Mouse (Mus musculus) hindbrain, embryonic 12.5 days (tissue): Measurements from ENCODE around the gene Nlrx1. TPM values are rescaled to one million over a fixed set of nuclear protein-coding genes. Genes with fewer than 3 reads are reported as not detected.
A peak's percentile ranks its signal among the peaks of the same experiment; 100 is the strongest.

Experiments used
- ATAC-seq: fragments of 200-750 bp; cut with Nextera tagmentation; 2 replicates; pipeline ENCODE4 v1.8.0; 2017; ENCODE audit warnings: moderate TSS enrichment; ENCODE audit not compliant: low FRiP score
- H3K27ac ChIP-seq: fragments of 300-500 bp; sonication (generic); 2 replicates; pipeline ENCODE4 v1.5.1; 2016; ENCODE audit warnings: mild to moderate bottlenecking
- H3K27me3 ChIP-seq: fragments of 300-500 bp; sonication (generic); 2 replicates; pipeline ENCODE4 v1.6.1; 2016; ENCODE audit warnings: mild to moderate bottlenecking
- H3K36me3 ChIP-seq: fragments of 300-500 bp; sonication (generic); 2 replicates; pipeline ENCODE4 v1.6.1; 2016; ENCODE audit warnings: mild to moderate bottlenecking
- H3K4me1 ChIP-seq: fragments of 300-500 bp; sonication (generic); 2 replicates; pipeline ENCODE4 v1.6.1; 2016
- H3K4me2 ChIP-seq: fragments of 300-500 bp; sonication (generic); replicated peaks from 2 replicates; pipeline ENCODE4 v1.6.1; 2016; ENCODE audit warnings: mild to moderate bottlenecking
- H3K4me3 ChIP-seq: fragments of 300-500 bp; sonication (generic); 2 replicates; pipeline ENCODE4 v1.5.1; 2016; ENCODE audit warnings: mild to moderate bottlenecking
- H3K9ac ChIP-seq: fragments of 300-500 bp; sonication (generic); 2 replicates; pipeline ENCODE4 v1.6.1; 2016; ENCODE audit warnings: mild to moderate bottlenecking, moderate library complexity
- H3K9me3 ChIP-seq: fragments of 300-500 bp; sonication (generic); replicated peaks from 2 replicates; pipeline ENCODE4 v1.6.1; 2016; ENCODE audit warnings: mild to moderate bottlenecking
- WGBS: fragments of 180-500 bp; shearing (Covaris S2); methylation state at CpG from one replicate; pipeline ENCODE4 v1.1.7; 2016; 5-methylcytosine and 5-hydroxymethylcytosine counted together
- polyA plus RNA-seq: library from polyadenylated mRNA; unstranded; fragments of >200 nt; fragmentation: Nextera tagmentation; extraction: Ambion mirVana; gene quantifications from 2 replicates; pipeline ENCODE4 v1.2.1, GENCODE M21; 2016

Nlrx1 gene
- polyA plus RNA-seq, 1 experiment from 2014 or later, result 5.6 TPM

GRCm38 (mm10) chr9:44247907-44248306 lies 20.5 kb downstream of the Nlrx1 start:
- H3K4me3 ChIP-seq, result no peak overlapping the region
- no peak for ATAC-seq
- H3K27ac ChIP-seq, result no peak overlapping the region
- no peaks in the 10 kb centered on the region for H3K9me3 ChIP-seq
- no peaks in the 10 kb centered on the region for H3K36me3 ChIP-seq
- 85% methylated on average over 6 of the region's 6 CpGs for WGBS
- H3K27me3 ChIP-seq, result peaks cover 3% of the 10 kb centered on the region; the same call in 1 of the 2 replicates
- no peak overlapping the region for H3K4me2 ChIP-seq
- H3K9ac ChIP-seq, result no peak overlapping the region
- H3K4me1 ChIP-seq, result peaks cover 3% of the 10 kb centered on the region; the same call in 1 of the 2 replicates

DNA sequence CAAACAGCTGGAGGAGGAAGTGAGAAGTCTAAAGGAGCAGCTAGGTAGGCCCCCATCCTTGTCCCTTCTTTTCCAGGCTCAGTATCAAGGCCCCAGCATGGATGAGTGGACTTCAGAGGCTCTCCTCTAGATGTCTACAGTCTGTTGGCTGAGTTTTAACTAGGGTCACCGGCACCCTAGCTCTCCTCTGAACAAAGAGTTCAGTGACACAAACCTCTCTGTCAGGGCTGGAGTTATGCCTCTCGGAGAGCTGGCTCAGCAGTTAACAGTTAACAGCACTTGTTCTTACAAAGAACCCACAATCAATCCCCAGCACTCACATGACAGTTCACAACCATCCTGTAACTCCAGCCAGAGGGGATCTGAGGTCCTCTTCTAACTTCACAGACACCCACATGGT lies 24.8 kb downstream of the Nlrx1 start:
- no peak for ATAC-seq
- no peak overlapping the region for H3K4me2 ChIP-seq
- no peak overlapping the region for H3K9ac ChIP-seq
- H3K27ac ChIP-seq, result no peak overlapping the region
- H3K4me1 ChIP-seq, result no peaks in the 10 kb centered on the region
- WGBS, result 43% methylated on average over 2 of the region's 2 CpGs
- H3K27me3 ChIP-seq, result no peaks in the 10 kb centered on the region
- no peaks in the 10 kb centered on the region for H3K36me3 ChIP-seq
- H3K9me3 ChIP-seq, result no peaks in the 10 kb centered on the region
- no peak overlapping the region for H3K4me3 ChIP-seq

DNA sequence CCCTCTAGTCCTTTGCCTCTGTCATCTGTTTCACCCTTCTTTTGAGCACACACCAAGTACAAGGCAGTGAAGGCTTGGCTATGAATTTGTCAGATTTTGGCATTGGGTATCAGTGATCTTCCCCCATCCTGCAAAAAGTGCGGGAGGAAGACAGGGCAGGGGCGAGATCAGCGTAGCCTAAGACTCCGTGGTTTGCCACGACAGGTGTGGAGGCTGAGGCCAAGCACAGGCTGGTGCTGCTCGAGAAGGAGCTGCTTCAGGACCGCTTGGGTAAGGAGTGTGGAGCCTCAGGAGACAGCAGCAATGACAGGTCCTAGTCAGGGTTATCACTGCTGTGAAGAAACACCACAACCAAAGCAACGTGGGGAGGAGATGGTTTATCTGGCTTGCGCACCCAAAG lies 27.0 kb downstream of the Nlrx1 start:
- ATAC-seq, result no peak
- Histone ChIP-seq H3K36me3 (no peaks in the 10 kb centered on the region), H3K27ac (no peak overlapping the region), H3K4me1 (no peaks in the 10 kb centered on the region), H3K9ac (no peak overlapping the region), H3K4me2 (no peak overlapping the region), H3K27me3 (no peaks in the 10 kb centered on the region), H3K9me3 (no peaks in the 10 kb centered on the region), H3K4me3 (no peak overlapping the region)
- 79% methylated on average over 9 of the region's 9 CpGs for WGBS

DNA sequence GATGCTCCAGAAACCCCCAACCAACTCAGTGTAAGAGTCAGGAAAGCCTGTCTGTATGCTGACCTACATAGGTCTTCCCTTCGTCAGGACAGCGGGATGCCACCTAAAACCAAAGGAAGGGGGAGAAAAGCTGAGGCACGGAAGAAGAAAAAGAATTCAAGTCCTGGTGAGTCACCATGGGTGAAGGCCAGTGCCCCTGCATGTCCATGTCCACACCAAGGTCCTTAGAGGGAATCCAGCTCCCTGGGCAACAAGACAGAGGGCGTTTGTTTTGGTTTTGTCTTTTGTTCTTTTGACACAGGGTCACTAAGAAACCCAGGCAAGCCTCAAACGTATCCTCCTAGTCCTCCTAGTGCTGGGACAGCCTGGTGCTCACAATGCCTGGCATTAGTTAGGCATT lies 27.5 kb downstream of the Nlrx1 start:
- no peak overlapping the region for H3K4me2 ChIP-seq
- ATAC-seq, result no peak
- H3K4me1 ChIP-seq, result no peaks in the 10 kb centered on the region
- no peak overlapping the region for H3K4me3 ChIP-seq
- H3K27ac ChIP-seq, result no peak overlapping the region
- H3K9ac ChIP-seq, result no peak overlapping the region
- no peaks in the 10 kb centered on the region for H3K36me3 ChIP-seq
- no peaks in the 10 kb centered on the region for H3K9me3 ChIP-seq
- no peaks in the 10 kb centered on the region for H3K27me3 ChIP-seq
- WGBS, result 46% methylated on average over 5 of the region's 5 CpGs

GRCm38 (mm10) chr9:44240399-44240798 lies 28.0 kb downstream of the Nlrx1 start, which contains the start of gene Ccdc153:
Gene Ccdc153 (plus strand): TSS chr9:44240676.
- no peak for ATAC-seq
- Histone ChIP-seq H3K9ac (no peak within 1 kb of the TSS), H3K4me2 (no peak within 1 kb of the TSS), H3K9me3 (no peaks in the 10 kb centered on the region), H3K27me3 (no peaks in the 10 kb centered on the region), H3K4me1 (no peaks in the 10 kb centered on the region), H3K27ac (no peak within 1 kb of the TSS), H3K36me3 (no peaks in the 10 kb centered on the region), H3K4me3 (no peak within 1 kb of the TSS)
- 59% methylated on average over 2 of the region's 2 CpGs for WGBS

DNA sequence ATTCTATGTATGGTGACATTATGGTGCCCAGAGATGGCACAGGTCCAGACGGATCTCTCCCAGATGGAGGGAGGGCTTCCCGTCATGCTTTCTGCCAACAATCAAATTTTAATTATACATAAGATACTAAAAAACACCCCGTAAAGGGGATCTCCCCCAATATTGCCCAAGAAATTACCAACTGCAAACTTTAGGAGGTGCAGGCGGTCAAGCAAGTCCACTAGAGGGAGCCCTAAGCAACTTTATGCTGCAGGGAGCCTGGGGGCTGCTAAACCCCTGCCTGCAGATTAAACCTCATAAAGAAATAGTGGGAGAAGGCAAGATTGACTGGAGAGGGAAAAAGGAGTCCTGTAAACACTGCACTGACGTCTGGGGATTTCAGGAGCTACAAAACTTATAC lies 29.0 kb downstream of the Nlrx1 start:
- Histone ChIP-seq H3K27ac (no peak overlapping the region), H3K27me3 (no peaks in the 10 kb centered on the region), H3K4me3 (no peak overlapping the region), H3K9ac (no peak overlapping the region), H3K4me2 (no peak overlapping the region), H3K4me1 (no peaks in the 10 kb centered on the region), H3K9me3 (no peaks in the 10 kb centered on the region), H3K36me3 (no peaks in the 10 kb centered on the region)
- 10% methylated on average over 5 of the region's 5 CpGs for WGBS
- no peak for ATAC-seq

DNA sequence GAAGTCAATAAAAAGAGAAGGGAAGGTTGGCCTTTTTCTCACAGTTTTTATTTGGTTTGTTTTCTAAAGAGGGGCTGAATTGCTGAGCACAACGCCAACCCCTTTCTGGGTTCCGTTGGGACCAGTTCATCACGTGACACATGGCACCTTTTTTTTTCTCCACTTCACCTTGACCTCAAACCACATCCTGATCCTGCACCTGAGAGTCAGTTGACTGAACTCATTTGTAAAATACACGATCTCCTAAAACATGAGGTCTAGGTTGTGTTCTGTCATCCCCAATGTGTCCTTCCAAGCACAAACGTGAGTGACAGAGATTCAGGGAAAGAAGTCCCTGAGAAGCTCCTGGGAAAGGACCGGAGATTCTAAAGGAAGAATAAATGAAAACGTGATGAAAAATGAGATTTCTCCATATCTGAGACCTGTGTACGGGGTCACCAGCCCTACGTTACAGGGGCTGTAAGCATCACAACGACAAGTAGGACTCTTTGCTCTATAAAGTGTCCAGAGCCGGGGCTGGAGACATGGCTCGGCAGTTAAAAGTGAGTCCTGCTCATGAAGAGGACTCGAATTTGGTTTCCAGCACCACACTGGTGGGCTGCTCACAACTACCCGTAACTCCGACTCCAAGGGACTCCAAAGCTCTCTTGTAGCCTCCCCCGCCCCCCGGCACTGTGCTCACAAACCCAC lies 29.8 kb downstream of the Nlrx1 start:
- H3K9ac ChIP-seq, result no peak overlapping the region
- H3K27ac ChIP-seq, result no peak overlapping the region
- no peak for ATAC-seq
- no peaks in the 10 kb centered on the region for H3K36me3 ChIP-seq
- 77% methylated on average over 17 of the region's 17 CpGs for whole genome bisulfite sequencing
- no peaks in the 10 kb centered on the region for H3K9me3 ChIP-seq
- H3K4me2 ChIP-seq, result no peak overlapping the region
- no peak overlapping the region for H3K4me3 ChIP-seq
- no peaks in the 10 kb centered on the region for H3K4me1 ChIP-seq
- no peaks in the 10 kb centered on the region for H3K27me3 ChIP-seq

GRCm38 (mm10) chr9:44237128-44237527 lies 31.3 kb downstream of the Nlrx1 start:
- WGBS, result 79% methylated on average over 4 of the region's 4 CpGs

DNA sequence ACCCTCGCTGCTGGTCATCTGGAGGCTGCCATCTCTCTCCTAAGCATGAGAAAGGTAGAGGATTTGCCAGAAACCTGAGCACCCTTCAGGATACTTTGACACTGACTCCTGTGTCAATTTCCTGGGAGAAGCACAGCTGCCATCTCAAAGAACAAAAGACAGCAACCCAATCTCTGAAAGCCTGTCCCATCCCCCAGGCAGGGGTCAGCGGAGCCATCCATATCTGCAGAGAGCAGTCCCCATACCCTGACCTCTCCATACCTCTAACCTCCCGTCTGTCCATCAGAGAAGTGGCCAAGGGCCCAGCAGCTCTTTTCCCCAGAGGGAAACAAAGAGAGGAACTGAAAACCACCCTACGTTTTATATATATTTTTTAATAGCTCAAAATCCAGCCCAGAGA lies 31.8 kb downstream of the Nlrx1 start:
- no peak for ATAC-seq
- Histone ChIP-seq H3K4me2 (no peak overlapping the region), H3K9me3 (no peaks in the 10 kb centered on the region), H3K4me1 (peaks cover 14% of the 10 kb centered on the region), H3K27ac (no peak overlapping the region), H3K36me3 (no peaks in the 10 kb centered on the region), H3K27me3 (no peaks in the 10 kb centered on the region), H3K4me3 (no peak overlapping the region), H3K9ac (no peak overlapping the region)
- WGBS, result 55% methylated on average over 4 of the region's 4 CpGs

More at GRCm38 (mm10) chr9:44237128-44237527, 31.3 kb downstream of the Nlrx1 start:
- no peak for ATAC-seq
- Histone ChIP-seq H3K27me3 (no peaks in the 10 kb centered on the region), H3K4me3 (no peak overlapping the region), H3K9ac (no peak overlapping the region), H3K4me1 (peaks cover 9% of the 10 kb centered on the region), H3K36me3 (no peaks in the 10 kb centered on the region), H3K9me3 (no peaks in the 10 kb centered on the region), H3K27ac (no peak overlapping the region), H3K4me2 (no peak overlapping the region)

GRCm38 (mm10) chr9:44234479-44235427 lies 33.6 kb downstream of the Nlrx1 start:
- H3K4me3 ChIP-seq, result peak overlapping the region; percentile 86
- H3K4me2 ChIP-seq, result peak overlapping the region; percentile 44
- H3K36me3 ChIP-seq, result no peaks in the 10 kb centered on the region
- H3K27ac ChIP-seq, result no peak overlapping the region
- WGBS, result 25% methylated on average over 19 of the region's 19 CpGs
- no peak overlapping the region for H3K9ac ChIP-seq
- H3K4me1 ChIP-seq, result peaks cover 23% of the 10 kb centered on the region
- ATAC-seq, result 0 out of 2 replicates have a peak, but pooled peaks have one; percentile 14
- no peaks in the 10 kb centered on the region for H3K27me3 ChIP-seq
- H3K9me3 ChIP-seq, result no peaks in the 10 kb centered on the region

GRCm38 (mm10) chr9:44233802-44234478 lies 34.5 kb downstream of the Nlrx1 start, which contains the start of gene Cbl:
Gene Cbl (minus strand): TSS chr9:44234049.
- Histone ChIP-seq H3K9ac (peak within 1 kb of the TSS; percentile 90), H3K4me1 (peaks cover 24% of the 10 kb centered on the region), H3K4me3 (peak within 1 kb of the TSS; percentile 86), H3K27me3 (no peaks in the 10 kb centered on the region), H3K4me2 (peak within 1 kb of the TSS; percentile 67), H3K9me3 (no peaks in the 10 kb centered on the region), H3K36me3 (no peaks in the 10 kb centered on the region), H3K27ac (peak within 1 kb of the TSS; percentile 93)
- ATAC-seq, result peak; percentile 95
- WGBS, result under 1% methylated on average over 71 of the region's 76 CpGs
